Mouse (Mus musculus): ENCODE results near the gene Olfr1031. TPM values are rescaled to one million over a fixed set of nuclear protein-coding genes. Genes with fewer than 3 reads are reported as not detected.
"Not testable (repeated sequence)": the region's sequence is repeated elsewhere in the genome, so short reads cannot be mapped to it uniquely, and the experiment has no call there.

Gene Olfr1031
- polyA plus RNA-seq (2015; fragmentation: Nextera tagmentation; extraction: Ambion mirVana), result not detected in 2 replicates

DNA sequence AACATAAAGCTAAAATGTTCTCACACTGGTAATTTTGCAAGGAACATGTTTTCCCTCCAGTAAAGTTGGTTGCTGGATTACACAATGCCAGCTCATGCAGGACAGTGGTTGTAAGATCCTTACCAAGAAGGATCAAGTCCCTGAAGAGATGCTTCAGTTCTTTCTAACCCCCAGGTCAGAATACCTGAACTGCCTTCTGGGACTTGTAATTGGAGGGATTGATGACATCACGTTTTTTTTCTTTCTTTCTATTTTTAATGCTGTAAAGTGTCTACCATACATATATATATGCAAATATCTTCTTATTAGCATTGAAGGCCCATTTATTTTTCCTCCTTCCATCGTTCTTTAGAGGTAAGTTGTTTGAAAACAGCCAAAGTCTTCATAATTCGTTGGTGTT lies at the start of gene Olfr1031:
Gene Olfr1031 (plus strand): TSS at position 301 of the 400 bp plus-strand sequence.
- 59% methylated on average over 3 of the region's 3 CpGs for WGBS
- Histone ChIP-seq H3K4me1 (no peaks in the 10 kb centered on the region), H3K4me3 (no peak within 1 kb of the TSS), H3K27me3 (no peaks in the 10 kb centered on the region), H3K9ac (no peak within 1 kb of the TSS), H3K4me2 (no peak within 1 kb of the TSS), H3K27ac (no peak within 1 kb of the TSS), H3K9me3 (replicated peaks) (no peaks in the 10 kb centered on the region), H3K36me3 (ENCODE audit: poor library complexity, severe bottlenecking) (no peaks in the 10 kb centered on the region)
- ATAC-seq, result no peak

DNA sequence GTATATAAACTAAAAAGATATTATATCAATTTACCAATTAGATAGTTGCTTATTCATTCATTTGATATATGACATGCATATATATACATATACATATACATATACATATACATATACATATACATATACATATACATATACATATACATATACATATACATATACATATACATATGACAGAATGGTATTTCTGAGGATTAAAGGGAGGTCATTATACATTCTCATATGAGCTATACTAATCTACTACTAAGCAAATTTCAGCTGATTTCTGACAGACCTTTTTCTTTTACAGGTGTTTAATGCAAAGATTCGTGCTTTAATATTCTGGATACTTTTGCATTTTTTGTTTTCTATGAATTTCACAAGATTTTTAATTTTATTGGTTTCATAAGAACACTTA lies 40.0 kb upstream of the Olfr1031 start, which contains the start of gene Olfr1028:
Gene Olfr1028 (plus strand): TSS at position 301 of the 400 bp plus-strand sequence.
- Histone ChIP-seq H3K36me3 (ENCODE audit: poor library complexity, severe bottlenecking) (no peaks in the 10 kb centered on the region), H3K27me3 (no peaks in the 10 kb centered on the region), H3K27ac (no peak within 1 kb of the TSS), H3K9ac (no peak within 1 kb of the TSS), H3K4me2 (no peak within 1 kb of the TSS), H3K4me3 (no peak within 1 kb of the TSS), H3K9me3 (replicated peaks) (no peaks in the 10 kb centered on the region), H3K4me1 (no peaks in the 10 kb centered on the region)
- WGBS, result 78% methylated on average over 1 of the region's 1 CpGs
- no peak for ATAC-seq

DNA sequence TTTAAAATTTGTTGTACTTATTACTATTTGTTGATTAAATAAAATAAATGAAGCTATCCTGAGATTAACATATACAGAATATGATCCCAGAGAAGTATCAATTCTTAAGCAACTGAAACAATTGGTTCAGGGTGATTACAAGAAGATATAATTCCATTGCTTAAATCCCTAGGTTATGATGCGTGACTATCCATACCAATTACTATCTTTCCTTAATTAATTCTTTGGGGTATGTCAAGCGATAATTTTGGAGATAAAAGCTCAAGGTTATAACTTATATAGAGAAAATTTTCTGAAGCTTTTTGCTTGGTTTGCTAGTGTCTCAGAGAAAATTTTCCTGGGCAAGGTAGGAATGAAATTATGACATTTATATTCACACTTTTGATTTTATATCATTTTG lies 16.5 kb upstream of the Olfr1031 start, which contains the start of gene Olfr1029:
Gene Olfr1029 (plus strand): TSS at position 301 of the 400 bp plus-strand sequence.
- H3K36me3 ChIP-seq (ENCODE audit: poor library complexity, severe bottlenecking), result no peaks in the 10 kb centered on the region
- no peak for ATAC-seq
- H3K27ac ChIP-seq, result no peak within 1 kb of the TSS
- WGBS, result 87% methylated on average over 2 of the region's 2 CpGs
- H3K27me3 ChIP-seq, result no peaks in the 10 kb centered on the region
- H3K4me3 ChIP-seq, result no peak within 1 kb of the TSS
- no peak within 1 kb of the TSS for H3K4me2 ChIP-seq
- no peaks in the 10 kb centered on the region for H3K9me3 ChIP-seq (replicated peaks)
- H3K9ac ChIP-seq, result no peak within 1 kb of the TSS
- no peaks in the 10 kb centered on the region for H3K4me1 ChIP-seq

DNA sequence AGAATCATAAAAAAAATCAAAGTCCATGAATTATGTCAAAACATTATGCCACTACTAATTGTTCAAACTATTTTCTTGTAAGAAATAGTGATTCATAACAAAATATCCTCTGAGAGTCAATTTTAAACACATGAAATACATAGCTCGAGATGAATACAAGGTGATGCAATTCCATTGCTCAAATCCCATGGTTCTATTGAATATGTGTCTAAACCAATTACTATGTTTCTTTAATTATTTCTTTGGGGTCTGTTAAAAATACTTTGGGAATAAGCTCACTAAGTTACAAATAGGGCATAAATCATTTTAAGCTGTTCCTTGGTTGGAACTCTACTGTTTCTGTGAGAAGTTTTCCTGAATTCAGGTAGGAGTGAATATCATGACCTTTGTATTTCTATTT lies 11.1 kb upstream of the Olfr1031 start, which contains the start of gene Olfr1030:
Gene Olfr1030 (plus strand): TSS at position 301 of the 400 bp plus-strand sequence.
- H3K27ac ChIP-seq, result no peak within 1 kb of the TSS
- H3K4me3 ChIP-seq, result no peak within 1 kb of the TSS
- no peaks in the 10 kb centered on the region for H3K27me3 ChIP-seq
- H3K9ac ChIP-seq, result no peak within 1 kb of the TSS
- WGBS, result 83% methylated on average over 1 of the region's 1 CpGs
- H3K9me3 ChIP-seq (replicated peaks), result no peaks in the 10 kb centered on the region
- H3K4me2 ChIP-seq, result no peak within 1 kb of the TSS
- no peaks in the 10 kb centered on the region for H3K4me1 ChIP-seq
- no peaks in the 10 kb centered on the region for H3K36me3 ChIP-seq (ENCODE audit: poor library complexity, severe bottlenecking)
- no peak for ATAC-seq

DNA sequence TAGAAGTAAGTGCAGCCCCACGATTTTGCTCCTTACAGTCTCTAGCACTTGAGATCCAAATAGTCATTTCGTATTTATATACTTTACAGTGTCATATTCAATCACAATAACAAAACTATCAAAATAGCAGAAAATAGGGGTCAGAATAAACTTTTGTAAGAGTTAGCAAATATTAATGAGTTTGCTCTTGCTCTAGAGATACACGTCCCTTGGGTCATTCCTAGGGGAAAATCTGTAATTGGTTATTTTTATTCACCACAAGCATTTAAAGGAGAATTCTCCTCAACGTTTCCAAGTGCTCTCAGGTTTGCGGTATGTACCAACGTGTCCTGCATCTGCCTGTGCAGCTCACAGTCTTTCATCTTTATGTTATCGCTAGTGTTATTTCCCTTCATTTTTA lies 15.1 kb downstream of the Olfr1031 start, which contains the start of gene Olfr1032:
Gene Olfr1032 (plus strand): TSS at position 301 of the 400 bp plus-strand sequence.
- no peak within 1 kb of the TSS for H3K27ac ChIP-seq
- H3K4me3 ChIP-seq, result no peak within 1 kb of the TSS
- 88% methylated on average over 7 of the region's 7 CpGs for WGBS
- no peak within 1 kb of the TSS for H3K4me2 ChIP-seq
- no peak within 1 kb of the TSS for H3K9ac ChIP-seq
- H3K9me3 ChIP-seq (replicated peaks), result no peaks in the 10 kb centered on the region
- no peak for ATAC-seq
- no peaks in the 10 kb centered on the region for H3K4me1 ChIP-seq
- H3K36me3 ChIP-seq (ENCODE audit: poor library complexity, severe bottlenecking), result no peaks in the 10 kb centered on the region
- H3K27me3 ChIP-seq, result no peaks in the 10 kb centered on the region

DNA sequence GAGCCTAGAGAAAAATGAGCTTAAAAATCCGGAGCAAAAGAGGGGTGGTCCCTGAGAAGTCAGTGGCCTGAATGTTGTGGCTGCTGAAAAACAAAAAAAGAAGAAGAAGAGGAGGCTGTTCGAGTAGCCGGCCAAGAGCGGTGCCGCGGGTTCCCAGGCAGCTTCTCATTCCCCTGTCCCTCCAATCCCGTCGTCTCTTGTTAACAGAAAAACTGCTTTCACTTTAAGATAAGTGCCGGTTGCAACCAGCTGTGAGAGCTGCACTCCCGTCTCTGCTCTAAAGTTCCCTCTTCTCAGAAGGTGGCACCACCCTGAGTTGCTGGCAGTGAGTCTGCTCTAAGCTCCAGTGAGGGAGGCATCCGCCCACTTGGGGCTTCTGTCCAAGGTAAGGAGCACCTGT lies 30.3 kb downstream of the Olfr1031 start, which contains the start of gene Olfr1033:
Gene Olfr1033 (plus strand): TSS at position 228 of the 400 bp plus-strand sequence.
- peak within 1 kb of the TSS; percentile 33 for H3K4me3 ChIP-seq
- WGBS, result 3% methylated on average over 11 of the region's 11 CpGs

DNA sequence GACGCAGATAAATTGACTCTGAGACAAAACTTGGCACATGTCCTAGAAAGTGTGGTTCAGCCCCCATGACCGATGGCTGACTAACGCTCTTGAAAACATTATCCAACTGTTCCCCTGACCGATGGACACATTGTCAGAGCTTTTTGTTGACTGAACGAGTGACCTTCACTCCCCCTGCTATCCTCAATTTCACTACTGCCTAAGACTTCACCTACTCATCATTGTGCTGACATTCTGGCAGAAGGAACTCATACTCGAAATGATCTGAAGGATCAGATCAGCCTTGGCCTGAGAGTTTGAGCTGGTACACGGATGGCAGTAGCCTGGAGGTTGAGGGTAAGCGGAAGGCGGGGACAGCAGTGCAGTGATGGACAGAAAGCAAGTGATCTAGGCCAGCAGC lies 31.4 kb downstream of the Olfr1031 start:
- not testable (repeated sequence) for H3K9ac ChIP-seq; H3K4me1 ChIP-seq; H3K27ac ChIP-seq; H3K4me2 ChIP-seq; ATAC-seq; H3K27me3 ChIP-seq; H3K4me3 ChIP-seq; H3K36me3 ChIP-seq (ENCODE audit: poor library complexity, severe bottlenecking); H3K9me3 ChIP-seq (replicated peaks)
- whole genome bisulfite sequencing, result 85% methylated on average over 6 of the region's 9 CpGs

More for the DNA sequence above, 30.3 kb downstream of the Olfr1031 start, which contains the start of gene Olfr1033:
- H3K27me3 ChIP-seq; H3K36me3 ChIP-seq (ENCODE audit: poor library complexity, severe bottlenecking); H3K27ac ChIP-seq; H3K4me1 ChIP-seq; H3K9me3 ChIP-seq (replicated peaks); ATAC-seq: not testable (repeated sequence)
- H3K4me2 ChIP-seq, result peak within 1 kb of the TSS; percentile 55
- peak within 1 kb of the TSS; percentile 40; the same call in 1 of the 2 replicates for H3K9ac ChIP-seq

Other genes starting within 250 kb of the Olfr1031 start
- gene Olfr1012, start 227.5 kb upstream of the Olfr1031 start, polyA plus RNA-seq (2015; fragmentation: Nextera tagmentation; extraction: Ambion mirVana), result not detected in 2 replicates
- not detected in 2 replicates for gene Olfr1013, start 223.2 kb upstream of the Olfr1031 start, polyA plus RNA-seq (2015; fragmentation: Nextera tagmentation; extraction: Ambion mirVana)
- gene Olfr1014, start 217.6 kb upstream of the Olfr1031 start, polyA plus RNA-seq (2015; fragmentation: Nextera tagmentation; extraction: Ambion mirVana), result not detected in 2 replicates
- gene Olfr1015, start 208.3 kb upstream of the Olfr1031 start, polyA plus RNA-seq (2015; fragmentation: Nextera tagmentation; extraction: Ambion mirVana), result not detected in 2 replicates
- gene Olfr1016, start 187.8 kb upstream of the Olfr1031 start, polyA plus RNA-seq (2015; fragmentation: Nextera tagmentation; extraction: Ambion mirVana), result not detected in 2 replicates
- not detected in 2 replicates for gene Olfr1018, start 171.8 kb upstream of the Olfr1031 start, polyA plus RNA-seq (2015; fragmentation: Nextera tagmentation; extraction: Ambion mirVana)
- not detected in 2 replicates for gene Olfr1019, start 144.8 kb upstream of the Olfr1031 start, polyA plus RNA-seq (2015; fragmentation: Nextera tagmentation; extraction: Ambion mirVana)
- not detected in 2 replicates for gene Olfr1020, start 143.3 kb upstream of the Olfr1031 start, polyA plus RNA-seq (2015; fragmentation: Nextera tagmentation; extraction: Ambion mirVana)
- gene Olfr1022, start 121.7 kb upstream of the Olfr1031 start, polyA plus RNA-seq (2015; fragmentation: Nextera tagmentation; extraction: Ambion mirVana), result not detected in 2 replicates
- gene Olfr1023, start 104.7 kb upstream of the Olfr1031 start, polyA plus RNA-seq (2015; fragmentation: Nextera tagmentation; extraction: Ambion mirVana), result not detected in 2 replicates
- not detected in 2 replicates for gene Olfr1024, start 85.3 kb upstream of the Olfr1031 start, polyA plus RNA-seq (2015; fragmentation: Nextera tagmentation; extraction: Ambion mirVana)
- gene Olfr1025-ps1, start 75.1 kb upstream of the Olfr1031 start, polyA plus RNA-seq (2015; fragmentation: Nextera tagmentation; extraction: Ambion mirVana), result not detected in 2 replicates
- not detected in 2 replicates for gene Olfr1026, start 68.7 kb upstream of the Olfr1031 start, polyA plus RNA-seq (2015; fragmentation: Nextera tagmentation; extraction: Ambion mirVana)
- not detected in 2 replicates for gene Olfr1028, start 39.9 kb upstream of the Olfr1031 start, polyA plus RNA-seq (2015; fragmentation: Nextera tagmentation; extraction: Ambion mirVana)
- not detected in 2 replicates for gene Olfr1029, start 16.4 kb upstream of the Olfr1031 start, polyA plus RNA-seq (2015; fragmentation: Nextera tagmentation; extraction: Ambion mirVana)
- gene Olfr1030, start 11.0 kb upstream of the Olfr1031 start, polyA plus RNA-seq (2015; fragmentation: Nextera tagmentation; extraction: Ambion mirVana), result not detected in 2 replicates
- gene Olfr1032, start 15.2 kb downstream of the Olfr1031 start, polyA plus RNA-seq (2015; fragmentation: Nextera tagmentation; extraction: Ambion mirVana), result not detected in 2 replicates
- not detected in 2 replicates for gene Olfr1033, start 30.3 kb downstream of the Olfr1031 start, polyA plus RNA-seq (2015; fragmentation: Nextera tagmentation; extraction: Ambion mirVana)
- gene Olfr1034, start 55.6 kb downstream of the Olfr1031 start, polyA plus RNA-seq (2015; fragmentation: Nextera tagmentation; extraction: Ambion mirVana), result not detected in 2 replicates
- not detected in 2 replicates for gene Olfr1036, start 83.7 kb downstream of the Olfr1031 start, polyA plus RNA-seq (2015; fragmentation: Nextera tagmentation; extraction: Ambion mirVana)
- gene Olfr1037, start 97.1 kb downstream of the Olfr1031 start, polyA plus RNA-seq (2015; fragmentation: Nextera tagmentation; extraction: Ambion mirVana), result not detected in 2 replicates
- gene Olfr1039, start 145.6 kb downstream of the Olfr1031 start, polyA plus RNA-seq (2015; fragmentation: Nextera tagmentation; extraction: Ambion mirVana), result not detected in 2 replicates
- not detected in 2 replicates for gene Olfr1040, start 156.4 kb downstream of the Olfr1031 start, polyA plus RNA-seq (2015; fragmentation: Nextera tagmentation; extraction: Ambion mirVana)
- not detected in 2 replicates for gene Olfr1042, start 171.5 kb downstream of the Olfr1031 start, polyA plus RNA-seq (2015; fragmentation: Nextera tagmentation; extraction: Ambion mirVana)
- gene Olfr1043, start 177.2 kb downstream of the Olfr1031 start, polyA plus RNA-seq (2015; fragmentation: Nextera tagmentation; extraction: Ambion mirVana), result not detected in 2 replicates
- not detected in 2 replicates for gene Olfr1044, start 187.5 kb downstream of the Olfr1031 start, polyA plus RNA-seq (2015; fragmentation: Nextera tagmentation; extraction: Ambion mirVana)
- not detected in 2 replicates for gene Olfr52, start 195.4 kb downstream of the Olfr1031 start, polyA plus RNA-seq (2015; fragmentation: Nextera tagmentation; extraction: Ambion mirVana)
- gene Olfr1045, start 212.7 kb downstream of the Olfr1031 start, polyA plus RNA-seq (2015; fragmentation: Nextera tagmentation; extraction: Ambion mirVana), result not detected in 2 replicates
- not detected in 2 replicates for gene Olfr1046, start 229.0 kb downstream of the Olfr1031 start, polyA plus RNA-seq (2015; fragmentation: Nextera tagmentation; extraction: Ambion mirVana)
- gene Olfr1047, start 241.1 kb downstream of the Olfr1031 start, polyA plus RNA-seq (2015; fragmentation: Nextera tagmentation; extraction: Ambion mirVana), result not detected in 2 replicates
- gene Olfr1048, start 250.0 kb downstream of the Olfr1031 start, polyA plus RNA-seq (2015; fragmentation: Nextera tagmentation; extraction: Ambion mirVana), result not detected in 2 replicates